Mouse (Mus musculus): ENCODE results near the gene Ccl22. TPM values are rescaled to one million over a fixed set of nuclear protein-coding genes. Genes with fewer than 3 reads are reported as not detected.

Gene Ccl22
- total and polyA plus RNA-seq, 3 experiments: 0.14 TPM; not detected in 2

DNA sequence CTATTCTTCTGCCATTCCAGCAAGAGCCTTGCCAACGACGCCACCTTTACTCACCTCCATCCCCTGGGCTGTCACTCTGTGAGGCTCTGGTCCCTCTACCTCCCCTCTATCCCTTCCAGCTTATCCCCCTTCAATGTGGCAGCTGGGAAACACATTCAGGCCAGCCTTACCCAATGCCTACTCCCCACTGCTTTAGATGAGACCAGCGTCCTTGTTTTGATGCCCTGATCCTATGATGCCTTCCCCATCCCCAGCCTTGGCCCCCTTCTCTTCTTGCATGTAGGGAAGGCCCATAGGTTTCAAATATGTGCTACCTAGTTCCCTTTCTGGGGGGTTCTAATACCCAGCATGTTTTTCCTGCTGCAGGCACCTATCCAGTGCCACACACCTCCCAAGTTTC lies 4.6 kb downstream of the Ccl22 start:
- TF ChIP-seq POLR2A (IDR thresholded peaks at IDR 0.05; ENCODE audit: insufficient read depth, low read depth, low read length): no peak
- TF ChIP-seq EP300 (IDR thresholded peaks at IDR 0.05; ENCODE audit: insufficient read depth, low read depth, low read length): no peak
- TF ChIP-seq CTCF (IDR thresholded peaks at IDR 0.05): no peak
- no peaks in the 10 kb centered on the region for H3K79me2 ChIP-seq (replicated peaks; ENCODE audit: control insufficient read depth, insufficient read depth, low read length)
- no peak overlapping the region for H3K9ac ChIP-seq (ENCODE audit: low read depth, low read length)
- no peak for DNase-seq
- 79% methylated on average over 3 of the region's 3 CpGs for WGBS
- intact Hi-C loops (cut with DNase I): no loop called here
- no peak overlapping the region for H3K27ac ChIP-seq
- H3K36me3 ChIP-seq (ENCODE audit: control insufficient read depth, insufficient read depth, low read length): no peaks in the 10 kb centered on the region
- H3K4me3 ChIP-seq: no peak overlapping the region
- no peaks in the 10 kb centered on the region for H3K27me3 ChIP-seq (ENCODE audit: control insufficient read depth, insufficient read depth, low read length)
- H3K4me1 ChIP-seq (ENCODE audit: control insufficient read depth, insufficient read depth, low read length): no peaks in the 10 kb centered on the region

DNA sequence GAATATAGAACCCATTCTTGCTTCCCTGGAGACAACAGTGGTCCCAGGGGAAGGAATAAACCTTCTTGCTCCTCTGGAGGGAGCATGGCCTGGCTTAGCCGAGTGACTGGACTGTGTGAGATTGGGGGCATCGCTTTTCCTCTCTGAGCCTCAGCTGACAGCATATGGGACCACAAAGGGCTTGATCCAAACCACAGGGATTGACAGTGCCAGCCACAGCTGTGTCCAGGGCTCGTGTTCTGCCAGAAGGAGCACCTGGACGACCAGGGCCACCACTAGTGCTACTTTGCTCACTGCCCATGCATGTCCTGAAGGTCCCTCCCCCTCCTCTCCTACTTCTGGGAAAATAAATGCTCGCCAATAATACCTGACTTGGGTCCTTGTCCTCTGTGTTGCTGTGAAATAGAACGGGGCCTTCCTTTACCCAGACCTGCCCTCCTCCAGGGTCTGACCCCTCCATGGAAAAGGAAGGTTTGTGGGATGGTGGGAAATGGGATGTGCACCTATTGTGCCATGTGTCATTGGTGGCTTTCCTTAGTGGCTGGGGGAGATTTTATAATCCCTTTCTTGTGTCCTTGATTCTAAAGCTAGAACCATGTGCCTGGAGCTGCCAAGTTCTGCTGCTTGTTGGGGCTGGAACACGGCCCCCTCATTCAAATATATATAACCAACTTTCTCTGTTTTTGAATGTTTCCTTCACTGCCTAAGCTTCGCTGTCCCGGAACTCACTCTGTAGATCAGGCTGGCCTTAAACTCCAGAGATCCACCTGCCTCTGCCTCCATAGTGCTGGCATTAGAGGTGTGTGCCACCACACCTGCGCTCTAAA lies 5.8 kb downstream of the Ccl22 start:
- H3K27me3 ChIP-seq (ENCODE audit: control insufficient read depth, insufficient read depth, low read length): no peaks in the 10 kb centered on the region
- no peaks in the 10 kb centered on the region for H3K79me2 ChIP-seq (replicated peaks; ENCODE audit: control insufficient read depth, insufficient read depth, low read length)
- DNase-seq: no peak
- H3K36me3 ChIP-seq (ENCODE audit: control insufficient read depth, insufficient read depth, low read length): no peaks in the 10 kb centered on the region
- intact Hi-C loops (cut with DNase I): no loop called here
- no peaks in the 10 kb centered on the region for H3K4me1 ChIP-seq (ENCODE audit: control insufficient read depth, insufficient read depth, low read length)
- WGBS: 80% methylated on average over 10 of the region's 10 CpGs
- no peak overlapping the region for H3K27ac ChIP-seq
- no peak overlapping the region for H3K9ac ChIP-seq (ENCODE audit: low read depth, low read length)
- TF ChIP-seq POLR2A (IDR thresholded peaks at IDR 0.05; ENCODE audit: insufficient read depth, low read depth, low read length): no peak
- TF ChIP-seq EP300 (IDR thresholded peaks at IDR 0.05; ENCODE audit: insufficient read depth, low read depth, low read length): no peak
- TF ChIP-seq CTCF (IDR thresholded peaks at IDR 0.05): no peak
- no peak overlapping the region for H3K4me3 ChIP-seq

DNA sequence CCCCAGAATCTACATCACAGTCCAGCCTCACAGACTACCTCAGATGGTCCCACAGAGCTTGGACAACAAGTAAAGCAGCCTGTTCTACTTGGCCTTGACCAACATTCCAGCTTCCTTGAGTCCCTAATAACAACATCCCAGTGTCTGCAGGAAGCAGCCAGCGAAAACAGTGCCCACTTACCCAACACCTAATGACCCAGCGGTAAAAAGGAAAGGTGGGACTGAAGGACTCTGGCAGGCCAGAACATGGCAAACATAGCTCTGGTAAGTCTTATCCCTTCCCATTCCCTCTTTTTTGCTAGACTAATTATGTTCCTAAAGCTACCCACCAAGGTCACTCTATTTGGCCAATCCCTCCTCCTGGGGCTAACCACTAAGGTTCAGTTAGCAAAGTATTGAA lies 8.6 kb downstream of the Ccl22 start:
- 94% methylated on average over 2 of the region's 2 CpGs for WGBS
- Histone ChIP-seq H3K27ac (no peak overlapping the region), H3K27me3 (ENCODE audit: control insufficient read depth, insufficient read depth, low read length) (no peaks in the 10 kb centered on the region), H3K79me2 (replicated peaks; ENCODE audit: control insufficient read depth, insufficient read depth, low read length) (no peaks in the 10 kb centered on the region), H3K9ac (ENCODE audit: low read depth, low read length) (no peak overlapping the region), H3K4me3 (no peak overlapping the region), H3K4me1 (ENCODE audit: control insufficient read depth, insufficient read depth, low read length) (no peaks in the 10 kb centered on the region), H3K36me3 (ENCODE audit: control insufficient read depth, insufficient read depth, low read length) (no peaks in the 10 kb centered on the region)
- DNase-seq: no peak
- intact Hi-C loops (cut with DNase I): no loop called here
- TF ChIP-seq POLR2A (IDR thresholded peaks at IDR 0.05; ENCODE audit: insufficient read depth, low read depth, low read length): no peak
- TF ChIP-seq CTCF (IDR thresholded peaks at IDR 0.05): no peak
- no peak for TF ChIP-seq EP300 (IDR thresholded peaks at IDR 0.05; ENCODE audit: insufficient read depth, low read depth, low read length)

DNA sequence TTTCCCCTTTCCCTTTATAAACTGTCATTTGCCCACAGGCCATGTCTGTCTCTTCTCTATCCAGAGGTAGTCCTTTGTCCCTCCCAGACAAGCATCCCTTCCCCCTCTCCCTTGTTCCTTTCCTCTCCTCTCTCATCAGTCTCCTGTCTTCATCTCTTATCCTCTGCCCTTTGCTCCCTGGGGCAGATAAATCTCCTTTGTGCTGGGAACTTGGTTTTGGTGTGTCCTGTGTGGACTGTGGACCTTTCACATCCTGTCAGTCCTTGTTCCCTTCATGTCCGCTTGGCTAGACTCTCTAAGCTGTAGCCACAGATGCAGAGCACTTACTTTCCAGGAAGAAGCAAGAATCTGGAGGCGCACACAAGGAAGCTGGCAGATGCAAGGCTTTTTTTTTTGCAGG lies 9.1 kb downstream of the Ccl22 start:
- WGBS: 53% methylated on average over 2 of the region's 2 CpGs
- intact Hi-C loops (cut with DNase I): no loop called here

DNA sequence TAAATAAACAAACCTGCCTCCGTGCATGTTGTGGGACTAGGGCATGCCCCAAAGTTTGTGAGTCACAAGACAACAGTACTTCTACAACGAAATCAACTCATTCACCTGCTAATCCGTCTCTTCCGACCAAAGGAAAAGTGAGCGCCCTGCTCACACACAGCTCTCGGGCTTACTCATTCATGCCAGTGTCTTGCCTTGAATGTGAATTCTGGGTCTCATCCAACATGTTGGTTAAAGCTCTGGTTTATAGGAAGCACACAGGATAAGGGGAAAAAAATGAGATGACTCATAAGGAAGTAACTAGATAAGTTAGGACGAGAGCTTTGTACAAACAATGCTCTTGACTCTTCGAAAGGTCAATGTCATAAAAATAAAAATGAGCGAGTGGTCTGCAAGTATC lies 21.6 kb downstream of the Ccl22 start:
- no peaks in the 10 kb centered on the region for H3K36me3 ChIP-seq (ENCODE audit: control insufficient read depth, insufficient read depth, low read length)
- no peak overlapping the region for H3K27ac ChIP-seq
- 36% methylated on average over 9 of the region's 9 CpGs for WGBS
- H3K4me1 ChIP-seq (ENCODE audit: control insufficient read depth, insufficient read depth, low read length): no peaks in the 10 kb centered on the region; the same call in 1 of the 2 replicates
- intact Hi-C loops (cut with DNase I): no loop called here
- TF ChIP-seq POLR2A (IDR thresholded peaks at IDR 0.05; ENCODE audit: insufficient read depth, low read depth, low read length) (no peak), CTCF (IDR thresholded peaks at IDR 0.05) (no peak), EP300 (IDR thresholded peaks at IDR 0.05; ENCODE audit: insufficient read depth, low read depth, low read length) (no peak)
- H3K27me3 ChIP-seq (ENCODE audit: control insufficient read depth, insufficient read depth, low read length): no peaks in the 10 kb centered on the region
- H3K79me2 ChIP-seq (replicated peaks; ENCODE audit: control insufficient read depth, insufficient read depth, low read length): no peaks in the 10 kb centered on the region
- H3K4me3 ChIP-seq: no peak overlapping the region
- H3K9ac ChIP-seq (ENCODE audit: low read depth, low read length): no peak overlapping the region
- DNase-seq: no peak

More for the DNA sequence above, 9.1 kb downstream of the Ccl22 start:
- Histone ChIP-seq H3K36me3 (ENCODE audit: control insufficient read depth, insufficient read depth, low read length) (no peaks in the 10 kb centered on the region), H3K27ac (no peak overlapping the region), H3K4me1 (ENCODE audit: control insufficient read depth, insufficient read depth, low read length) (no peaks in the 10 kb centered on the region), H3K79me2 (replicated peaks; ENCODE audit: control insufficient read depth, insufficient read depth, low read length) (no peaks in the 10 kb centered on the region), H3K9ac (ENCODE audit: low read depth, low read length) (no peak overlapping the region), H3K4me3 (no peak overlapping the region), H3K27me3 (ENCODE audit: control insufficient read depth, insufficient read depth, low read length) (no peaks in the 10 kb centered on the region)
- TF ChIP-seq CTCF (IDR thresholded peaks at IDR 0.05) (no peak), EP300 (IDR thresholded peaks at IDR 0.05; ENCODE audit: insufficient read depth, low read depth, low read length) (no peak), POLR2A (IDR thresholded peaks at IDR 0.05; ENCODE audit: insufficient read depth, low read depth, low read length) (no peak)
- DNase-seq: no peak

DNA sequence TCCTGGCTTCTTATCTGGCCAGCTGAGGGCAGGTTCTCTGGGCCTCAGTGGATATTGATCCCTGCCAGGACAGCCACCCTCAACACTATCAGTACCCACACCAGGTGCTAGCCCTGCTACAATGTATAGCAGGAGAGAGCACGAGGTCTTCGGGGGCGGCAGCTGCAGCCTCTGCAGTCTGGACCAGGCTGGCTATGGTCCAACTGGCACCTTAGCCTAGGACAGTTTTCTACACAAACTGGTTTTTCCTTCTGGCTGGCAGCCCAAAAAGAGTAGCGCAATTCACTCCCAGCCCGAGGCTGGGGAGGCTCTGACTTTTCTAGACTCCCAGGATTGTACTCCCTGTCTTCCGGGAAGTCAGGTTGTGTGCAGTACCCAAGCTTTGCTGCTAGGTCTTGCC lies 25.6 kb downstream of the Ccl22 start:
- DNase-seq: no peak
- intact Hi-C loops (cut with DNase I): loop anchor here (5.0 kb wide), 1 partner anchor 64 kb away; no protein-coding TSS in a partner anchor
- H3K27me3 ChIP-seq (ENCODE audit: control insufficient read depth, insufficient read depth, low read length): no peaks in the 10 kb centered on the region

More for the DNA sequence above, 25.6 kb downstream of the Ccl22 start:
- no peak overlapping the region for H3K27ac ChIP-seq
- no peak overlapping the region for H3K9ac ChIP-seq (ENCODE audit: low read depth, low read length)
- WGBS: 32% methylated on average over 6 of the region's 6 CpGs
- TF ChIP-seq POLR2A (IDR thresholded peaks at IDR 0.05; ENCODE audit: insufficient read depth, low read depth, low read length) (no peak), EP300 (IDR thresholded peaks at IDR 0.05; ENCODE audit: insufficient read depth, low read depth, low read length) (no peak), CTCF (IDR thresholded peaks at IDR 0.05) (no peak)
- H3K4me1 ChIP-seq (ENCODE audit: control insufficient read depth, insufficient read depth, low read length): no peaks in the 10 kb centered on the region; the same call in 1 of the 2 replicates
- H3K36me3 ChIP-seq (ENCODE audit: control insufficient read depth, insufficient read depth, low read length): no peaks in the 10 kb centered on the region
- no peaks in the 10 kb centered on the region for H3K79me2 ChIP-seq (replicated peaks; ENCODE audit: control insufficient read depth, insufficient read depth, low read length)
- H3K4me3 ChIP-seq: no peak overlapping the region
